Mouse (Mus musculus) ovary, adult 18-20 months (tissue): ENCODE results near the gene Fbxw8.

Experiments used
- DNase-seq: peaks from one replicate; pipeline ENCODE4 v3.0.0; 2022; ENCODE audit warnings: low spot score, mixed read lengths

Fbxw8 gene

DNA sequence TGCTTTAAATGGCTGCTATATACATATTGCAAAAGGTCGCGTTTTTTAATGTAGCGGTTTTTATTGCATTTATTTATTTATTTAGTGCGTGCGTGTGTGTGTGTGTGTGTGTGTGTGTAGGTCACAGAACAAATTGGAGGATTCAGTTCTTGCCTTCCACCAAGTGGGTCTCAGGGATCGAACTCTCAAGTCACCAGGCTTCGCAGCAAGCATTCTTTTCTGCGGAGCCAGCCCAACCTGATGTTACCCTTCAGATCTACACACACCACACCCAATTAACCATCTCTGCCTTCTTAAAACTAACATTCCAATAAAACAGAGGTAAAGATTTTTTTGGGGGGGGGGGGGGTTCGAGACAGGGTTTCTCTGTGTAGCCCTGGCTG, 292 bp upstream of the Fbxw8 start:
- no peak for DNase-seq

- DNase-seq, result no peak
Observed at GRCm38 (mm10) chr5:118149711-118150110, 5.6 kb downstream of the Fbxw8 start.

- no peak for DNase-seq
Observed at GRCm38 (mm10) chr5:118147264-118147663, 8.0 kb downstream of the Fbxw8 start.

DNA sequence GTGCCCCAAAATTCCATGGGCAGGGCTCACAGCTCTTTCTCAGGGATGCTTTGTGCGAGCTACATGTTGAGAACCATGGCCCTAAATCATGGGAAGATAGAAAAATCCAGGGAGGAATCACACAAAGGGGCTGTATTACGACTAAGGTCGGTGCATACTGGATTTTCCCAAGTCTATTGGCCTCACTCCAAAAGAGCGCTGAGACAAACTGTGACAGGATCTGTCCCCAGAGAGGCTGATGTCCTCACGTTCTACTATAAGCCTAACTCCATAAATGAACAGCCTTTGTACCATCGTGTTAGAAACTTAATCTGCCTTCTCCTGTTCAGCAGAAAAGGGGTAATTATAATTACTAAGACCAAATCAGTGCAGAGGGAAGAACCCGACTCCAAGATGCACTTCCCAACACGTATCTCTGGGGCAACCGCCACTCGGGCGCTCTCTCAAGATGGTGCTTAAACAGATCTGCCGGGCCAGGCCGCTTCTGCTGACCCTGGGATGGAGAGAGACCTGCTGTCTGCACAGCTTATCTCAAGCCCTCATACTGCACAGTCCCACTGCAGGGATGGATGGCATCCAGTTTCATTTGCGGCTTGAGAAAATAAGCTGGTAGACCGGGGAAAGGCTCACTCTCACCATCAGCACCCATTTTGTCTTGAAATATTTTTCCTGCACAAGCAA, 9.1 kb downstream of the Fbxw8 start:
- no peak for DNase-seq

DNA sequence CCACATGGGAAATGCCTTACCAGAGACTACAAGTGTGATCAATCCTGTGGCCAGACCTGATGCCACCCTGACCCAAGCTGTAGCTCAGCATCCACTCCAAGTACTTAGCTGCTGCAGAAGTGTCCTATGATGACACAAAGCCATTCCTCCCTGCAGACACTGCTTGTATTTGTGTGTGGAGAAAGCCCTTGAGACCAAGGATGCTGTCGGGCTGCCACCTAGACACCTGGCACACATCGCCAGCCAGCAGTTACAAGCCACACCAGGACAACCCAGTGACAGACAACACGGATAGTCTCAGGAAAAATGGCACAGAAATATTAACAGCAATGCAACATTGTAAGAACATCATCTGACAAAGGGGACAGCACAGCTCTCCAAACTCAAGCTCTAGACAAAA, 9.8 kb downstream of the Fbxw8 start:
- no peak for DNase-seq

GRCm38 (mm10) chr5:118144770-118145169, 10.5 kb downstream of the Fbxw8 start:
- no peak for DNase-seq

DNA sequence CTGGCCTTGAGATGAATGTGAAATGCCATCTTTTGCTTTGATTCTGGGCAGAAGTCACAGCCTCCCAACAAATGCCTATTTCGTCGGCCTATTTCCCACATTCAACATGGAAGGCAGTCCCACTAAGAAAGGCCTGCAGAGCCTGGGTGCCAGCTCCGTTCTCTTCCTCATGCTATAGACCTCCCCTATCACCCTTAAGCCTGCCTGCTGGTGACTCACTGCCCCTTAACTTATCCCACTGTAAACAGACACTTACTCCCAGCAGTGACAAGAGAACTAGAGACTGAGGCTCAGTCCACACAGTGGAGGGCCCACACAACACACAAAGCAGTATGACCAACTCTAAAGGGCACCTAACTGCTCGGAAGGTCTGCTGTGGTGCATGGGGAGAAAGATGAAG, 10.9 kb downstream of the Fbxw8 start:
- DNase-seq, result no peak

DNA sequence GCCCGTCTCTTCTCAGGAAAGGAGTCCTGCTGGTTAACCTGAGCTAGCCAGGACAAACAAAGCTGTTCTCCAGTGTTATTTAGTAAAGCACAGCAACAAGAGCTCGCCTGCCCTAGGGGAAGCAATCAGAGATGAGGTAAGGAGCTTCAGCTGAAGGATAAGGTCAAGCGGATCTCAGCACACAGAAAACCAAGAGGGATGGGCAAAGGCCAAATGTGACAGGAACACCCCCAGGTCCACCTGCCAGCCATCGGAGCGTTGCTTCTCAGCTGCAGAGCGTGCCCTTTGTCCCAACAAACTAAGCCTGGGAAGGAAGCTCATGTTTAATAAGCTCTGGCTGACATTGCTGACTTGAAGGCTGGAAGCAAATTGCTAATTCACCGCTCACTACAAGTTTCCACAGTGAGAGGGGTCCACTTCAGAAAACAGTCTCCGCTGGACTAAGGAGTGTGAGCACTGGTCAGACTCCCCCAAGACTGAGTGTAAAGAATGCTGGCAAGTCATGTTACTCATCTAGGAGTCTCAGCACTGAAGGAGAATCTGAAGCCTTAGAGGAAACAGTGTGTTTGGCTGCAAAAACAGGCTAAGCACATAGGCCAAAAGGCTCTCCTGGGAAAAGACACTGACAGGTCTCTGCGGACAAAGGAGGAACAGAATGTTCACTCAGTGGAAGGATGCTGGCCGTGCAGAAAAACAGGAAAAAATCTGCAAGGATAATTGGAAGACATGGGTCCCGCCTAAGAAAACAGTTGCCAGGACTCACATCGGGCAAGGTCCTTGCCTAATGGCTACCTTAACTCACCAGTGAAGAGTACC, 11.8 kb downstream of the Fbxw8 start:
- no peak for DNase-seq

DNA sequence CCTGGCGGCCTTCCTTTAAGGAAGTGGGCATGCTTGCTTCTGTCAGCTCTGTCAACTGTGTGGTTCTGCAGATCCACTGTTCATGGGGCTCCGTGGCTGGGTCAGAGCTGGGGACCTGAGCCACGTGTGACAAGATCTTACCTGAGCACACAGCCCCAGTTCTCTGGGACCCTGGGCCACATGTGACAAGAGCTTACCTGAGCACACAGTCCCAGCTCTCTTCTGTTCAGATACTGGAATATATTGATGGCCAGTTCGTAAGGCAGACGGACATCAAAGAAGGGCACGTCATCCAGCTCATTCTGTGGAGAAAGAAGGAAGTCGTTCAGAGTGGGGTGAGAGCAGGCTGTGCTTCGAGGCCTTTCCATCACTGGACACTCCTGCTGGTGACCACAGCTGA, 12.8 kb downstream of the Fbxw8 start:
- DNase-seq, result no peak

GRCm38 (mm10) chr5:118139630-118140029, 15.6 kb downstream of the Fbxw8 start:
- DNase-seq, result no peak

GRCm38 (mm10) chr5:118136391-118136790, 18.9 kb downstream of the Fbxw8 start:
- no peak for DNase-seq

DNA sequence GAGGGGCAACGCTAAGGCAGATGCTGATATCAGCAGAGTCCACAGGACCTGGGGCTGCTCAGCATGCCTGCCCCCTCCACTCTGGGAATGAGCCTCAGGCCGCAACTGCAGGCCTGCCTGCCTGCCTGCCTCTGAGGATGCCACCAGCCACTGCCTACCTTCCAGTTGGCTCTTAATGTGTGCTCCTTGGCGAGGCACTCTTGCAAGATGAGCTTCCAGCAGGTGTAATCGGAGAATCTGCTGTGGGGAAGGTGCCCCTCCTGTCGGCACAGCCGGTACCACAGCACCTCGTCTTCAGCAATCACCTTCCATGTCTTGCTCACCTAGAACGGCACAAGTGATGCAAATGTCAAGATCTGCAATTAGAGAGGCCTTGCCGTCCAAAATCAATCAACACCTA, 26.6 kb downstream of the Fbxw8 start:
- DNase-seq, result no peak

DNA sequence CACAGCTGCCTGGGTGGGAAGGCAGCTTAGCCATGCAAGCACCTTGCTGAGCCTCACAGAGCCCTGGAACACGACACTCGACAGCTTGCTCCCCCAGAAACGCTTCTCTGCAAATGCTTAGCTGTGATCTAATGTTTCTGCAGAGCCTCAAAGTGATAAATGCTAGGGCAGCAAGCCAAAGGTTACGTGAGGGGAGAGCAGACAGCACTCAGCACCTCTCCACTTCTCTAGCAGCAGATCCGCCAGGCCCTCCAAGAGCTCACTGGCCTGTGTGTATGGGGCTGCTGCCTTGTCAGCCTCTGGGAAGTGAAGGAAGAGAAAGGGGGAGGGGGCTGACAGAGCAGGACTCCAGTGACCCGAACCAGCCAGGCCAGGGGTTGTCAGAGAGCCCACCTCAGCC, 27.1 kb downstream of the Fbxw8 start:
- DNase-seq, result no peak

- DNase-seq, result no peak
Observed at GRCm38 (mm10) chr5:118126671-118127070, 28.6 kb downstream of the Fbxw8 start.

DNA sequence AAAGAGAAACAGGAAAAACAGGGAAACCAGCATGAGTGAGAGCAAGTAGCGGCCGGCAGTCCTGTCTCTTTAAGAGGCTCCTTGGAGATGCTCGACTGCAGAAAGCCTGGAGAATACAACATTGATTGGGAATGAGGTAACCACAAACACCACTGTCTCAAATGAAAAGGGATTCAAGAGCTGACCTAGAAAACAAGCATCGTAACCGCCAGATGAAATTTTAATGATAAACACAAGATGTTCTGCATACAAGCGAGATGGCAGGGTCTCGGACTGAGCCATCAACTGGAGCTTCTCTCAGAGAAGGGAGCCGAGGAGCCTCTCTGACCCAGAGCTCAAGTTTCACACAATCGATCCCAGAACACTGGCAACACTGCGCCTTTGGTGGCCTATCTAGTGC, 32.2 kb downstream of the Fbxw8 start:
- DNase-seq, result no peak

DNA sequence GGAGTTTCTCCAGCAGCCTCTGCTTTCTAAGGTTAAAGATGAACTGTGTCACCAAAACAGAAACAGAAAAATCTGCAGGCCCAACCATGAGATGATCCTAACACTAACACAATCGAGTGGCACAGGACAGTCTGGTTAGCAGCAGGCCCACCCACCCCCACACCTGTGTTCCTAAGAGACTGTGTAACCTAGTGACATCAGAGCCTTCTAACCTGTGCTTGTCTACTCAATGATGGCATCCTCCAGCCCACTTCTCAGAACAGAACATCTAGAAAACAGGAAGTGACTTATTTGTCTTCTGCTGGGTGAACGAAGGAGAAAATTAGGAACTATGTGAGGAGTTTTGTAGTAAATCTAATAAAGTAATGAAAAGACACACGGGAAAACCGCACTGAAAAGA, 33.3 kb downstream of the Fbxw8 start:
- no peak for DNase-seq

GRCm38 (mm10) chr5:118120670-118121069, 34.6 kb downstream of the Fbxw8 start:
- no peak for DNase-seq

DNA sequence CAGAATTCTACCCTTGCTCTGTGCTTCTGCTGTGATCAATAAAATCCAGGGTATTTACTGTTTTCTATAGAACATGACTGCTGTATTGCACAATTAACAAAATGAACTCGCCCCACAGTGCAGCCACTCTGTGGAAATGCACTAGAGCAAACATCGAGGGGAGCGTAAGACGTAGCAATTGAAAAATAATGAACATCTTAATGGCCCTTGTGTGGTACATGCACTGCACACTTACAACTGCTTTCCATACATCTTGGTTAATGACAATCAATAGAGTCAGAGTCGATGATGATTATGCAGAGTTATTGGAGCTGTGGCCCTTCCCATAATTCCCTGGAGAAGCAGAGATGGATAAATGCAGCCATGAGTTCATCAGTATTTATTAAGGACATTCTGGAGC, 36.3 kb downstream of the Fbxw8 start:
- DNase-seq, result no peak

DNA sequence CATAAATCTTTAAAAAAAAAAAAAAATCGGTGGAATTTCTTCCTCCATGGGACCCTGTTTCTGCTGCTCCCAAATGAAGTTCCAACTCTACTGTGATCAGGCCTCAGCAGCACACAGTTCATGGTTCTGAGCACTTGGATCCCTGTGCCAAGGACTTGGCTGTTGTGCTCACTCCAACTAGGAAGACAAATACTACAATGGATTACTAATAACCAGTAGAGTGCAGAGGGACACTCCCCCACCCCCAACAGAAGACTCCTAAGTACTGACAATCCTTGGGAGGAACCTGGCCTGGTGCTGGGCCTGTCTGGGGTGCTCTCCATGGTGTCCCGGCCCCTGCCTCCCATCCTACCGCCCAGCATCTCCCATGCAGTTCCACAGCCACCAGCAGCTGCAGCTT, 36.9 kb downstream of the Fbxw8 start:
- no peak for DNase-seq

DNA sequence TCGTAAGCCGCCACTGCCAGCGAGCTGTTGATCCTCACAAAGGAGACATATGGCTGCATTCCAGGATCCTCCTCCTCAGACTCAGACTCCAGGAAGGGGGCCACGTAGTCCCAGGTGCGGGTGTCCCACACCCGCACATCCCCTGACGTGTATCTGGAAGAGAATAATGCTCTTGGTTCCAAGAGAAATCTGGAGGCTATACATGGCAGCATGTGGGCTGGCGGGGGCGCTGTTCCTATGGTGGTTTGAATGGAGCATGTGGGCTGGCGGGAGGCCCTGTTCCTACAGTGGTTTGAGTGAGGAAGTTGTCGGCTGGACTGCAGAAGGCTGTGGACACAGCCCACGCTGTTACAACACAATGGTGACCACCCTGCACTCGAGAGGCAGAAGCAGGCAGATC, 41.6 kb downstream of the Fbxw8 start:
- DNase-seq, result no peak

DNA sequence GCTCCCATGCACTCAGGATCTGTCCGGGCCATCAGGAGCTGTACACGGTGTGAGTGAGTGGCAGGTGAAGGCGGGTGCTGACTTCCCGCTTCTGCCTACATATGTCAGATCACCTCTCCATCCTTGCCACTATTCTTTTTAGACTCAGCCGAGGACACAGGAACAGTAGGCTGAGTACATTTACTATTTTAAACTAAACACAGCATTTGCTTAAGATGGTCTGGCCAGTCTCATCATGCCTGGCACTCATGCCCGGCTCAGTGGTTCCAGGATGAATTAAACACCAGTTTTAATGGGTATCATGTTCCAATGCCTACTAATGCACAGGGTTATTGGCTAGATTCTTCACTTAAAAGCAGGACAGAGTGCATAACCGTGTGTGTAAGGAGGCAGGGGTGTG, 42.2 kb downstream of the Fbxw8 start:
- DNase-seq, result no peak

DNA sequence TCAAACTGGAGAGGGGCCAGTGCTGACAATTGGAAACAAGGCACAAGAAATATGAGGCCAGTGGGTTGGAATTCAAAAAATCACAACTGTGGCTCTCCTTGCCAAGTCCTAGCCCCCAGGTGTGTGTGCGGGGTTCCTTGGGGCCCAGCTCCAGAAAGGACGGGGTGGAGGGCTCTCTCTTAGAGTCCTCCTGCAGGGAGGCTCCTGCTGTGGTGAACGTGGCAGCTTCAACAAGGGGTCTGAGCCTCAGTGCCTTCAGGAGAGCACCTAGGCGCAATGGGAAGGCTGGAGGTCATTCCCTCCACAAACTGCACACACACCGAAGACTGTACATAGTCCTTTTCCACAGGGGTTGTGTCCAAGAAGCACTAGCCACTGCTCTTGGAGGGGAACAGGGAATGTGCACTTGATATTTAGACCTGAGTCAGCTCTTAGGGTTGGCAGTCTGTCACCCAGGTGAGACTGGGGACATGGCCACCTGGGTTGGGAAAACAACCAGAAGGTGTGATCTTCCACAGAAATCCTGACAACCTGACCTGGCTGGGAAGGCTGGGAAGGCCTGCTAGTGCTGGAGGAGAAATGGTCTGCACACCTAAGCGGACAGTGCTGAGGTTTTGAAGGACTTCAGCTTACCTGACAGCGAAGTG, 46.3 kb downstream of the Fbxw8 start:
- no peak for DNase-seq

DNA sequence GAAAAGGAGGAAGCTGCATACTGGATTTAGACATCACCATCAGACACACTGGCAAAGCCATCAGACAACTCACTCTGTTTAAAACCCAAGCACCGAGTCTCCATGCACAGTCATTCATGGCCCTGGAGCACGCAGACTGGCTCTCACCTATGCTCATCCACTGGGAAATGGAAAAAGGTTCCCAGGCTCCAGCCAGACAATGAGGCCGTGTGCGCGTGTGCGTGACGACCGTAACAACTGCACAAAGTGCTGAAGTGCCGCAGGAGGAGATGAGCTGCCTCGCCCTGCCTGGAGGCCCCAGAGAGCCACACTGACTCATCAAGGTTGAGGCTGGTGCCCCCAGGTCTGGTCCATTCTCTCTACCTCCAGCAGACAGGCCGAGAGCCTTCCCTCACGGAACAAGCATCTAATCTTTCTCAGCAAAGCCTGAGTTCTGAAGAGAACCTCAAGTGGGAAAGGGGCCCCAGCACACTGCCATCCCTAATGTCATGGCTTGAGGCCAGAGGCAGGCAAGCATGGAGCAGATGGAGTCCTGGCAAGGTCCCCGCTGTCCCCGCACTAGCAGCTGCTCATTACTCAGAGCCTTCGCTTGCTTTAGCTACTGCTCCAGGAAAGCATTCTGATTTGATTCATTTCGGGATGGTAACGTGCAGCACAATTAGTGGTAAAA, 47.0 kb downstream of the Fbxw8 start:
- DNase-seq, result no peak
